Mouse (Mus musculus) stomach, embryonic 15.5 days (tissue): ENCODE measurements around the gene Zfp2. TPM values are rescaled to one million over a fixed set of nuclear protein-coding genes. Genes with fewer than 3 reads are reported as not detected.

Experiments
- ATAC-seq: fragments of 200-750 bp; cut with Nextera tagmentation; 2 replicates; pipeline ENCODE4 v1.8.0; 2017; ENCODE audit warnings: low read depth, moderate number of reproducible peaks, moderate TSS enrichment; ENCODE audit not compliant: insufficient read depth, low FRiP score
- H3K27ac ChIP-seq: fragments of 300-500 bp; sonication (generic); 2 replicates; pipeline ENCODE4 v1.5.1; 2015; ENCODE audit warnings: mild to moderate bottlenecking, inconsistent platforms
- H3K27me3 ChIP-seq: fragments of 300-500 bp; sonication (generic); replicated peaks from 2 replicates; pipeline ENCODE4 v1.6.1; 2015; ENCODE audit warnings: inconsistent platforms
- H3K36me3 ChIP-seq: fragments of 300-500 bp; sonication (generic); 2 replicates; pipeline ENCODE4 v1.6.1; 2015; ENCODE audit warnings: inconsistent platforms
- H3K4me1 ChIP-seq: fragments of 300-500 bp; sonication (generic); 2 replicates; pipeline ENCODE4 v1.6.1; 2015; ENCODE audit warnings: inconsistent platforms
- H3K4me2 ChIP-seq: fragments of 300-500 bp; sonication (generic); 2 replicates; pipeline ENCODE4 v1.6.1; 2015; ENCODE audit warnings: mild to moderate bottlenecking, inconsistent platforms
- H3K4me3 ChIP-seq: fragments of 300-500 bp; sonication (generic); replicated peaks from 2 replicates; pipeline ENCODE4 v1.5.1; 2015; ENCODE audit warnings: inconsistent platforms
- H3K9ac ChIP-seq: fragments of 300-500 bp; sonication (generic); 2 replicates; pipeline ENCODE4 v1.6.1; 2015; ENCODE audit warnings: inconsistent platforms
- H3K9me3 ChIP-seq: fragments of 300-500 bp; sonication (generic); 2 replicates; pipeline ENCODE4 v1.6.1; 2016; ENCODE audit warnings: inconsistent platforms
- whole genome bisulfite sequencing: fragments of 180-500 bp; shearing (Covaris S2); methylation state at CpG from one replicate; pipeline ENCODE4 v1.1.7; 2015; 5-methylcytosine and 5-hydroxymethylcytosine counted together
- polyA plus RNA-seq: library from polyadenylated mRNA; unstranded; fragments of >200 nt; fragmentation: Nextera tagmentation; extraction: Ambion mirVana; gene quantifications from 2 replicates; pipeline ENCODE4 v1.2.1, GENCODE M21; 2015

Gene Zfp2
- polyA plus RNA-seq = 9.5 and 11.0 TPM in 2 replicates

DNA sequence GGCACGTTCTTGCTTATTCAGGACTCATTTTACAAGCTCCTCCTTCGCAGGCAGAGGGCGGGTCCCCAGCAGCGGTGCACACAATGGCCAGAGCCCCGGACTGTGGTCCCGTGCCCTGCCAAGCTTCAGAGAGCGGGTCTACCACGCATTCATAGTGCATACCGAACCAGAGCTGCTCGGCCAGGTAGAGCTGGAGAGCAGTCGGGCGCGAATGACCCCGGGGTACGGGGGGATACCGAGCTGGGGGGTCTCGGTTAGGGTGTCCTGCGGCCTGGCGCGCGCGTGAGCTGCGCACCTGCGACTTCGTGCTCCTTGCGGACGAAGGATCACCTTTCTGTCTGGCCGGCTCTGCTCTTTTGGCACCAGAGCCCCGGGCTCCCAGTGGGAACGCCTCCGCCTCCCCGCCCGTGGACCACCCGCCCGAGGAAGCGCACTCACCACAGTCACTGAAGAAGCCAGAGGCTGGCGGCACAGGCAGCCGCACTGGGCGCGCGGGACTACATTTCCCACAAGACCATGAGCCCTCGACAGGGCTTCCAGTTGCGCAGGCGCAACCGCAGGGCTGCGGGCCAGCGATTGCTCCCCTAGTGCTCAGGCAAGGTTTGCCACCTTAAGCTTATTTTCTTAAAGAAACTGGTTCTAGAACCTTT is at the start of gene Zfp2:
Gene Zfp2, minus strand, starts transcription at position 495 of the 650 bp plus-strand sequence.
- Histone ChIP-seq H3K4me1 (no peaks in the 10 kb centered on the region), H3K27ac (peak within 1 kb of the TSS; percentile 69), H3K9ac (peak within 1 kb of the TSS; percentile 61), H3K4me3 (peak within 1 kb of the TSS; percentile 90), H3K4me2 (peak within 1 kb of the TSS; percentile 62), H3K9me3 (no peaks in the 10 kb centered on the region), H3K27me3 (no peaks in the 10 kb centered on the region), H3K36me3 (peaks cover 13% of the 10 kb centered on the region)
- WGBS = under 1% methylated on average over 47 of the region's 47 CpGs
- peak; percentile 96 for ATAC-seq

GRCm38 (mm10) chr11:50964886-50965285 is 48.9 kb upstream of the Zfp2 start:
- H3K9ac ChIP-seq = no peak overlapping the region
- no peaks in the 10 kb centered on the region for H3K27me3 ChIP-seq
- 84% methylated on average over 2 of the region's 2 CpGs for WGBS
- H3K4me1 ChIP-seq = no peaks in the 10 kb centered on the region
- H3K27ac ChIP-seq = no peak overlapping the region
- no peak overlapping the region for H3K4me2 ChIP-seq
- H3K36me3 ChIP-seq = no peaks in the 10 kb centered on the region
- no peaks in the 10 kb centered on the region for H3K9me3 ChIP-seq
- no peak overlapping the region for H3K4me3 ChIP-seq
- ATAC-seq = no peak

- no peaks in the 10 kb centered on the region for H3K27me3 ChIP-seq
- no peak for ATAC-seq
- no peak within 1 kb of the TSS for H3K27ac ChIP-seq
Measured at GRCm38 (mm10) chr11:50953665-50954064, 37.7 kb upstream of the Zfp2 start, which contains the start of gene Prop1. Prop1 (minus strand) TSS chr11:50953765.

DNA sequence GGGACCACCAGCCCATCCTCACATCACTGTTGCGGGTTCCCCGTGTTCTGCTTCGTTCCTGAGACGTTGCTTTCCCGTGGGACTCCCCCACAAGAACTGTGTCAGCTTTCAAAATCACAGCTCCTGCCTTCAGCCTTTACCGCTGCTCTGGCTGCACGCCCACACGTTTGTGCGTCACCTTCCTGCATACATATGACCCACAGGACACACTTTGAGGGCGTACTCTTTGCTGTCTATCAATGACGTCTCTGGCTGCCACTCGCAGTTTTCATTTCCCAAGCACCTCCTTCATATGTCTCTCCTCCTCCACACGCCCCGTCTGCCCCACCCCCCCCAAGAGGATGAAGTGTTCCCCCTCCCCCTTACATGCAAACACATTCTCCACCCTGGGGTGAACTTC is 36.3 kb upstream of the Zfp2 start:
- Histone ChIP-seq H3K36me3 (no peaks in the 10 kb centered on the region), H3K4me3 (no peak overlapping the region), H3K27me3 (no peaks in the 10 kb centered on the region), H3K9ac (no peak overlapping the region), H3K9me3 (no peaks in the 10 kb centered on the region), H3K4me1 (no peaks in the 10 kb centered on the region), H3K27ac (no peak overlapping the region), H3K4me2 (no peak overlapping the region)
- ATAC-seq = no peak
- WGBS = 65% methylated on average over 14 of the region's 14 CpGs

More at GRCm38 (mm10) chr11:50953665-50954064, 37.7 kb upstream of the Zfp2 start, which contains the start of gene Prop1:
- no peaks in the 10 kb centered on the region for H3K9me3 ChIP-seq
- H3K4me1 ChIP-seq = no peaks in the 10 kb centered on the region
- H3K4me3 ChIP-seq = no peak within 1 kb of the TSS
- H3K9ac ChIP-seq = no peak within 1 kb of the TSS
- WGBS = 65% methylated on average over 6 of the region's 6 CpGs
- H3K4me2 ChIP-seq = no peak within 1 kb of the TSS
- no peaks in the 10 kb centered on the region for H3K36me3 ChIP-seq

GRCm38 (mm10) chr11:50943506-50943905 is 27.5 kb upstream of the Zfp2 start, which contains the start of gene 4933414I15Rik:
4933414I15Rik (minus strand) TSS chr11:50943765.
- no peak within 1 kb of the TSS for H3K4me2 ChIP-seq
- ATAC-seq = no peak
- 81% methylated on average over 14 of the region's 14 CpGs for WGBS

DNA sequence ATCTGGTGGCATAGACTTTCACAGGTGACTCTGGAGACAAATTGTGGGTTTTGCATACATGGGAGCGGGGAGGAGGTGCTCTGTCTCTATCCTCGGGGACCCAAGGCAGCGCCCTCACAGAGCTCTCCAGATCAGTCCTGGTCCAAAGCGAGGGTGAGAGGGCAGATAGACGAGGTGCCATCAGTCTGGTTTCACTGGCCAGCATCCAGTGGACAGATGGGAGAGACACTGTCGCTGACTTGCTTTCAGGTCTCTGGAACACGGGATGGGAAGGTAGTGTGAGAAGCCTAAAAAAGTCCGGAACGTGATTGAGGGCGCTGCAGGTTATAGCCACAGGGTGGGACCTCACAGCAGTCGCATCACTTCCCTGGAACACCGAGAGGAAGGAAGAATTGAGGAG is 26.4 kb upstream of the Zfp2 start:
- H3K9ac ChIP-seq = no peak overlapping the region
- WGBS = 62% methylated on average over 12 of the region's 12 CpGs
- no peak overlapping the region for H3K27ac ChIP-seq
- no peaks in the 10 kb centered on the region for H3K36me3 ChIP-seq
- no peaks in the 10 kb centered on the region for H3K27me3 ChIP-seq
- no peaks in the 10 kb centered on the region for H3K4me1 ChIP-seq
- no peak overlapping the region for H3K4me3 ChIP-seq
- ATAC-seq = no peak
- H3K4me2 ChIP-seq = no peak overlapping the region
- no peaks in the 10 kb centered on the region for H3K9me3 ChIP-seq

More at GRCm38 (mm10) chr11:50943506-50943905, 27.5 kb upstream of the Zfp2 start, which contains the start of gene 4933414I15Rik:
- no peaks in the 10 kb centered on the region for H3K4me1 ChIP-seq
- no peak within 1 kb of the TSS for H3K9ac ChIP-seq
- H3K27ac ChIP-seq = no peak within 1 kb of the TSS
- H3K36me3 ChIP-seq = no peaks in the 10 kb centered on the region
- H3K27me3 ChIP-seq = no peaks in the 10 kb centered on the region
- no peak within 1 kb of the TSS for H3K4me3 ChIP-seq
- no peaks in the 10 kb centered on the region for H3K9me3 ChIP-seq

GRCm38 (mm10) chr11:50939621-50940366 is 23.8 kb upstream of the Zfp2 start:
- WGBS = 37% methylated on average over 14 of the region's 14 CpGs
- Histone ChIP-seq H3K27me3 (no peaks in the 10 kb centered on the region), H3K9me3 (no peaks in the 10 kb centered on the region), H3K27ac (no peak overlapping the region), H3K9ac (no peak overlapping the region), H3K4me2 (no peak overlapping the region), H3K36me3 (no peaks in the 10 kb centered on the region), H3K4me1 (no peaks in the 10 kb centered on the region), H3K4me3 (no peak overlapping the region)
- no peak for ATAC-seq

GRCm38 (mm10) chr11:50938435-50938834 is 22.5 kb upstream of the Zfp2 start:
- no peaks in the 10 kb centered on the region for H3K36me3 ChIP-seq
- no peaks in the 10 kb centered on the region for H3K27me3 ChIP-seq
- no peak overlapping the region for H3K4me3 ChIP-seq
- ATAC-seq = no peak
- H3K27ac ChIP-seq = no peak overlapping the region
- WGBS = 78% methylated on average over 8 of the region's 8 CpGs
- no peaks in the 10 kb centered on the region for H3K4me1 ChIP-seq
- H3K9me3 ChIP-seq = no peaks in the 10 kb centered on the region
- no peak overlapping the region for H3K4me2 ChIP-seq
- H3K9ac ChIP-seq = no peak overlapping the region

DNA sequence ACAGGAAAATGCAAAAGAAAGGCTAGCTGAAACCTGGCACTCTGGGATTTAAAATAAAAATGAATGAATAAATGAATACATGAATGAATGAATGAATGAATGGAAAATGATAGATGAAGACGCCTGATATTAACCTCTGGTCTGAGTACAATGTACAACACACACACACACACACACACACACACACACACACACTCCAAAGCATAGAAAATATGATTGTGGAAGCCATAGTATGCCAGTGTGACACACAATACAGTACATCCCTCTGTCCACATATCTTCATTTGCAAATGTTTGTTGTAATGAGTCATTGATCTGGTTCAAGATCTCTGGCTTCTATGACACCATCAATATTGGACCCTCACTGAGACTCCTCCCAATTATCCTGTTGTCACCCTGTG is 16.1 kb upstream of the Zfp2 start:
- Histone ChIP-seq H3K27me3 (no peaks in the 10 kb centered on the region), H3K4me3 (no peak overlapping the region), H3K4me1 (peaks cover 9% of the 10 kb centered on the region; the same call in 1 of the 2 replicates), H3K4me2 (peak overlapping the region; percentile 96; the same call in 1 of the 2 replicates), H3K9ac (no peak overlapping the region), H3K36me3 (no peaks in the 10 kb centered on the region), H3K27ac (no peak overlapping the region), H3K9me3 (no peaks in the 10 kb centered on the region)
- ATAC-seq = 0 out of 2 replicates have a peak, but pooled peaks have one; percentile 20
- 55% methylated on average over 1 of the region's 1 CpGs for WGBS

GRCm38 (mm10) chr11:50931451-50931866 is 15.5 kb upstream of the Zfp2 start, which contains the start of gene Zfp354b:
Zfp354b (minus strand) TSS chr11:50931633.
- no peaks in the 10 kb centered on the region for H3K36me3 ChIP-seq
- peak within 1 kb of the TSS; percentile 75 for H3K4me3 ChIP-seq
- peak within 1 kb of the TSS; percentile 96 for H3K4me2 ChIP-seq
- ATAC-seq = peak; percentile 90
- WGBS = under 1% methylated on average over 18 of the region's 18 CpGs
- H3K4me1 ChIP-seq = peaks cover 9% of the 10 kb centered on the region; the same call in 1 of the 2 replicates
- 0 out of 2 replicates have a peak within 1 kb of the TSS, but pooled peaks have one; percentile 9 for H3K27ac ChIP-seq
- no peaks in the 10 kb centered on the region for H3K9me3 ChIP-seq
- H3K27me3 ChIP-seq = no peaks in the 10 kb centered on the region
- peak within 1 kb of the TSS; percentile 57 for H3K9ac ChIP-seq

- Histone ChIP-seq H3K4me3 (peak overlapping the region; percentile 75), H3K4me1 (peaks cover 9% of the 10 kb centered on the region; the same call in 1 of the 2 replicates), H3K36me3 (no peaks in the 10 kb centered on the region), H3K27me3 (no peaks in the 10 kb centered on the region), H3K4me2 (peak overlapping the region; percentile 96), H3K9me3 (no peaks in the 10 kb centered on the region), H3K27ac (0 out of 2 replicates have a peak overlapping the region, but pooled peaks have one; percentile 9), H3K9ac (peak overlapping the region; percentile 57)
- WGBS = 1% methylated on average over 16 of the region's 16 CpGs
- peak; percentile 62 for ATAC-seq
Measured at GRCm38 (mm10) chr11:50931021-50931420, 15.1 kb upstream of the Zfp2 start.
